Mouse (Mus musculus) adrenal gland, adult (tissue): ENCODE data around the gene Cnnm3.
"Not testable (repeated sequence)": the region's sequence is repeated elsewhere in the genome, so short reads cannot be mapped to it uniquely, and the experiment has no call there.

Source experiments
- DNase-seq, 2 experiments: peaks; one replicate each; pipeline ENCODE4 v3.0.0; 2022 to 2023; ENCODE audit warnings: low spot score in 1 of 2; ENCODE audit not compliant: inconsistent age in 2 of 2

Cnnm3 gene

GRCm38 (mm10) chr1:36535477-36536396 is 24.1 kb downstream of the Cnnm3 start:
- peak in 1 of 2 experiments; percentile 80 for DNase-seq

GRCm38 (mm10) chr1:36536397-36536728 is 24.7 kb downstream of the Cnnm3 start:
- DNase-seq = no peak

- not testable (repeated sequence) for DNase-seq
Observed at GRCm38 (mm10) chr1:36536783-36537182, 25.1 kb downstream of the Cnnm3 start, which contains the start of gene Ankrd23. TSS of gene Ankrd23 (minus strand) at chr1:36536883.

- no peak for DNase-seq
Observed at GRCm38 (mm10) chr1:36538727-36539126, 27.1 kb downstream of the Cnnm3 start.

- DNase-seq = peak; percentile 96
Observed at GRCm38 (mm10) chr1:36539186-36539585, 27.5 kb downstream of the Cnnm3 start, which contains the start of gene Gm42417. TSS of gene Gm42417 (minus strand) at chr1:36539429.

GRCm38 (mm10) chr1:36540132-36540531 is 28.5 kb downstream of the Cnnm3 start:
- no peak for DNase-seq

GRCm38 (mm10) chr1:36540807-36541206 is 29.1 kb downstream of the Cnnm3 start:
- no peak for DNase-seq

- DNase-seq = peak in 1 of 2 experiments; percentile 56
Observed at GRCm38 (mm10) chr1:36541844-36542243, 30.2 kb downstream of the Cnnm3 start.

GRCm38 (mm10) chr1:36542925-36543324 is 31.3 kb downstream of the Cnnm3 start:
- no peak for DNase-seq

- DNase-seq = peak in 1 of 2 experiments; percentile 73
Observed at GRCm38 (mm10) chr1:36545382-36545781, 33.7 kb downstream of the Cnnm3 start.

GRCm38 (mm10) chr1:36545845-36546600 is 34.4 kb downstream of the Cnnm3 start:
- DNase-seq = peak in 1 of 2 experiments; percentile 70

- DNase-seq = peak; percentile 98 to 99
Observed at GRCm38 (mm10) chr1:36546888-36547471, 35.3 kb downstream of the Cnnm3 start, which contains the start of gene Ankrd39. TSS of gene Ankrd39 (minus strand) at chr1:36547445.

GRCm38 (mm10) chr1:36547981-36548598 is 36.4 kb downstream of the Cnnm3 start:
- DNase-seq = peak; percentile 48 to 68

GRCm38 (mm10) chr1:36548771-36549170 is 37.1 kb downstream of the Cnnm3 start:
- DNase-seq = no peak

- no peak for DNase-seq
Observed at GRCm38 (mm10) chr1:36549491-36549890, 37.8 kb downstream of the Cnnm3 start.

GRCm38 (mm10) chr1:36550075-36550863 is 38.6 kb downstream of the Cnnm3 start:
- DNase-seq = peak in 1 of 2 experiments; percentile 38

- no peak for DNase-seq
Observed at GRCm38 (mm10) chr1:36551904-36552303, 40.2 kb downstream of the Cnnm3 start.

GRCm38 (mm10) chr1:36552506-36552905 is 40.8 kb downstream of the Cnnm3 start:
- DNase-seq = no peak

GRCm38 (mm10) chr1:36554633-36555399 is 43.1 kb downstream of the Cnnm3 start:
- DNase-seq = peak; percentile 64 to 75
